Comparison of ENCODE assay signal across 1 mouse cellular context in the genomic region with DNA sequence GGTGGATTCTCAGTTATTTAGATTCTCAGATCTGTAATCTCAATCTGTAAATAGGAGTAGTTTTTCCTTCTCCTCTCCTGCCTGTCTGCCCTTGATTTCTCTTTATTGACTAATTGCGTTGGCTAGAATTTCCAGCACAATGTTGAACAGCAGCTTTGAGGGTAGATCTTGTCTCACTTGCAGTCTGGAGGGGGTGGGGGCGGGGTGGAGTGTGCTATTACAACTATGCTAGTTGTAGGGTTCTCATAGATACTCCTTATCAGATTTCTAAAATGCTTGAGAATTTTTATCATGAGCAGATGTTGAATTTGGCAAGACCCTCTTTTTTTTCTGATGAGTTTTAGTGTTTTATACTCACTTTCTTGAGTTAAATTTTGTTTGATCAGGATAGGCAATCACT.
TF ChIP-seq lines count a peak whose summit lies in the region.

No protein-coding gene starts in this region.

TF ChIP-seq in MEL, 35 proteins besides CTCF, POLR2A, EP300 and RAD21:
- TF ChIP-seq GABPA (IDR thresholded peaks at IDR 0.05; ENCODE audit: low read depth, low read length) (no peak), GATA1 (IDR thresholded peaks at IDR 0.05; ENCODE audit: low read depth, low read length) (peak; percentile 38; the same call in 1 of the 2 replicates), CHD2 (IDR thresholded peaks at IDR 0.05; ENCODE audit: low read length) (no peak)
